Mouse (Mus musculus) fat pad, adult 2 months (tissue): ENCODE measurements around the gene Ak1.

Experiments used
- DNase-seq: peaks from one replicate; pipeline ENCODE4 v3.0.0-alpha.2; 2011; ENCODE audit warnings: low read depth, low spot score; ENCODE audit errors: extremely low read depth

Gene Ak1

GRCm38 (mm10) chr2:32682721-32683417, 61.3 kb downstream of the Ak1 start:
- DNase-seq, result no peak

GRCm38 (mm10) chr2:32683701-32684100, 62.1 kb downstream of the Ak1 start:
- DNase-seq, result no peak
